ENCODE assay signal across 8 mouse cellular contexts in the genomic region with DNA sequence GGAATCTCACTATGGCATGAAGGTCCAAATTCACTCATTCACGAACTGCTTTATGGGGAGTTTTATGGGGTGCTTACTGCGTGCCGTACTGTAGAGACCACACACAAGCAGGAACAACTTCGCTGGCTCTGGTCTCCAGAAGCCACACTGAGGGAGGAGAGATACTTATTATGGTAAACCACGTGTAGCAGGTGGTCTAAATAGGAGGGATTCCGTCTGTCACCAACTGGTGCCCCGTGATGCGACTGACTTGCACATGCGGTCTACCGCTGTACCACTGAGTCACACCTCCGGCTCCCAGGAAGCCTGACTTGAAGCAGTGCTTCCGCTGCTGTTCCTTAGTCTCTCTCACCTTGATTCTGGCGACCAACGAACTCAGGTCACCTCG. TPM values are rescaled to one million over a fixed set of nuclear protein-coding genes. Genes with fewer than 3 reads are reported as not detected.
DNase-seq lines count a peak whose midpoint lies in the region; ATAC-seq and TF ChIP-seq lines count a peak whose summit lies in the region.

No protein-coding gene starts in this region.

- H3K27ac ChIP-seq in lung, embryonic 14.5 days (ENCODE audit: low read depth) = peak overlapping the region; percentile 99
- peak overlapping the region; percentile 98 for H3K27ac ChIP-seq in hindbrain, embryonic 10.5 days
- H3K27ac ChIP-seq in liver, embryonic 14.5 days = no peak overlapping the region
- peak overlapping the region; percentile 98 for H3K27ac ChIP-seq in neural tube, embryonic 14.5 days (ENCODE audit: low read depth, low read length)

- H3K36me3 ChIP-seq in lung, embryonic 14.5 days (ENCODE audit: insufficient read depth) = peaks cover 13% of the 10 kb centered on the region; the same call in 1 of the 2 replicates
- H3K36me3 ChIP-seq in hindbrain, embryonic 10.5 days = peaks cover 19% of the 10 kb centered on the region
- H3K36me3 ChIP-seq in liver, embryonic 14.5 days (replicated peaks; ENCODE audit: control insufficient read depth, insufficient read depth, low read depth) = no peaks in the 10 kb centered on the region
- H3K36me3 ChIP-seq in neural tube, embryonic 14.5 days (ENCODE audit: control insufficient read depth, insufficient read depth, low read length) = no peaks in the 10 kb centered on the region

- peak overlapping the region; percentile 86 for H3K4me3 ChIP-seq in lung, embryonic 14.5 days (ENCODE audit: low read depth, low read length)
- H3K4me3 ChIP-seq in hindbrain, embryonic 10.5 days = peak overlapping the region; percentile 83
- H3K4me3 ChIP-seq in liver, embryonic 14.5 days (ENCODE audit: insufficient read depth in 1 of 2, low read depth in 2 of 2, low read length in 2 of 2) = peak overlapping the region; percentile 71 to 72
- peak overlapping the region; percentile 79 for H3K4me3 ChIP-seq in neural tube, embryonic 14.5 days (ENCODE audit: low read depth, low read length)

- TF ChIP-seq EP300 in liver, embryonic 14.5 days (IDR thresholded peaks at IDR 0.05; ENCODE audit: low read depth) = no peak

- no peaks in the 10 kb centered on the region for H3K9me3 ChIP-seq in lung, embryonic 14.5 days (ENCODE audit: low read depth, low read length)
- H3K9me3 ChIP-seq in hindbrain, embryonic 10.5 days = no peaks in the 10 kb centered on the region
- H3K9me3 ChIP-seq in liver, embryonic 14.5 days (ENCODE audit: control insufficient read depth, low read length) = no peaks in the 10 kb centered on the region
- H3K9me3 ChIP-seq in neural tube, embryonic 14.5 days (ENCODE audit: control insufficient read depth, low read length) = no peaks in the 10 kb centered on the region

- peak; percentile 26 for DNase-seq in adrenal gland, postnatal 10 days
- no peak for DNase-seq in adrenal gland, postnatal 25 days
- no peak for DNase-seq in lung, embryonic 14.5 days
- DNase-seq in lung, postnatal 36 days = no peak
- no peak for DNase-seq in hindbrain, embryonic 10.5 days (ENCODE audit: low spot score)
- peak in 1 of 3 experiments; percentile 20 for DNase-seq in liver, embryonic 14.5 days (ENCODE audit: low read depth in 3 of 3, low spot score in 3 of 3)
- no peak for DNase-seq in gastrocnemius, postnatal 4 days (ENCODE audit: low spot score in 2 of 2)

- TF ChIP-seq CTCF in lung, embryonic 14.5 days (IDR thresholded peaks at IDR 0.05; ENCODE audit: low read depth) = no peak
- TF ChIP-seq CTCF in liver, embryonic 14.5 days (IDR thresholded peaks at IDR 0.05; ENCODE audit: low read depth) = no peak

- 1% methylated on average over 15 of the region's 15 CpGs for WGBS in lung, embryonic 14.5 days
- 2% methylated on average over 15 of the region's 15 CpGs for WGBS in hindbrain, embryonic 10.5 days
- WGBS in liver, embryonic 14.5 days (ENCODE audit: insufficient replicate concordance) = 3% methylated on average over 15 of the region's 15 CpGs
- WGBS in neural tube, embryonic 14.5 days = under 1% methylated on average over 15 of the region's 15 CpGs

- peak overlapping the region; percentile 84 for H3K4me2 ChIP-seq in lung, embryonic 14.5 days
- H3K4me2 ChIP-seq in liver, embryonic 14.5 days (ENCODE audit: low read depth) = peak overlapping the region; percentile 73
- H3K4me2 ChIP-seq in neural tube, embryonic 14.5 days (ENCODE audit: low read depth, low read length) = peak overlapping the region; percentile 91

- no peaks in the 10 kb centered on the region for H3K27me3 ChIP-seq in lung, embryonic 14.5 days (ENCODE audit: insufficient read depth, low read length)
- peaks cover 18% of the 10 kb centered on the region for H3K27me3 ChIP-seq in hindbrain, embryonic 10.5 days (ENCODE audit: insufficient read depth, poor library complexity, severe bottlenecking)
- H3K27me3 ChIP-seq in liver, embryonic 14.5 days (ENCODE audit: control insufficient read depth, insufficient read depth, low read length) = peaks cover 7% of the 10 kb centered on the region
- no peaks in the 10 kb centered on the region for H3K27me3 ChIP-seq in neural tube, embryonic 14.5 days (ENCODE audit: control insufficient read depth, insufficient read depth, low read length)

- peaks cover 17% of the 10 kb centered on the region; the same call in 1 of the 2 replicates for H3K4me1 ChIP-seq in lung, embryonic 14.5 days (ENCODE audit: insufficient read depth)
- peaks cover 32% of the 10 kb centered on the region for H3K4me1 ChIP-seq in hindbrain, embryonic 10.5 days (replicated peaks)
- peaks cover 0 to 11% of the 10 kb centered on the region in 2 experiments; a peak in 2 of 4 replicates for H3K4me1 ChIP-seq in liver, embryonic 14.5 days (replicated peaks; ENCODE audit: control insufficient read depth in 2 of 2, insufficient read depth in 2 of 2, low read length in 1 of 2)
- peaks cover 6% of the 10 kb centered on the region; the same call in 1 of the 2 replicates for H3K4me1 ChIP-seq in neural tube, embryonic 14.5 days (ENCODE audit: control insufficient read depth, insufficient read depth, low read length)

- peak overlapping the region; percentile 90 for H3K9ac ChIP-seq in lung, embryonic 14.5 days
- peak overlapping the region; percentile 14; the same call in 1 of the 2 replicates for H3K9ac ChIP-seq in liver, embryonic 14.5 days (replicated peaks)
- no peak overlapping the region; the same call in 1 of the 2 replicates for H3K9ac ChIP-seq in neural tube, embryonic 14.5 days (replicated peaks; ENCODE audit: low read depth, low read length)

- no peak; the same call in 1 of the 2 replicates for ATAC-seq in lung, embryonic 14.5 days (ENCODE audit: insufficient read depth)
- ATAC-seq in liver, embryonic 14.5 days (ENCODE audit: insufficient read depth) = peak; percentile 38; the same call in 1 of the 2 replicates
- ATAC-seq in neural tube, embryonic 14.5 days (ENCODE audit: low read depth) = peak; percentile 13; the same call in 1 of the 2 replicates

RNA-seq across cellular contexts. Expression of a gene that starts 1.0 kb away (rescaled TPM):
- total RNA-seq in adrenal gland, postnatal 10 days (2021) = 10 to 100 TPM; 29.3 to 38.6 TPM
- 27.4 and 41.8 TPM in 2 replicates for total RNA-seq in adrenal gland, postnatal 25 days (2021)
- polyA plus RNA-seq in lung, embryonic 14.5 days (2014; fragmentation: Nextera tagmentation; extraction: Ambion mirVana) = 35.4 and 40.4 TPM in 2 replicates
- 13.6 and 15.3 TPM in 2 replicates for polyA plus RNA-seq in hindbrain, embryonic 10.5 days (2016; fragmentation: Nextera tagmentation; extraction: Ambion mirVana)
- 3.0 and 3.1 TPM in 2 replicates for polyA plus RNA-seq in liver, embryonic 14.5 days (2012; rRNA removed)
- 2.1 and 3.2 TPM in 2 replicates for polyA plus RNA-seq in liver, embryonic 14.5 days (2014; fragmentation: Nextera tagmentation; extraction: Ambion mirVana)
- polyA plus RNA-seq in neural tube, embryonic 14.5 days (2014; fragmentation: Nextera tagmentation; extraction: Ambion mirVana) = 10.4 and 14.1 TPM in 2 replicates
- 10 to 100 TPM; 61.0 to 67.1 TPM for total RNA-seq in gastrocnemius, postnatal 4 days (2021)
